Mouse (Mus musculus): ENCODE measurements at regions not wholly inside any gene's neighbourhood (a gene's known extent, or its start where the extent isn't known, plus 50 kb on each side); places are given as distances from the start of the nearest gene placed in this dataset.

DNA sequence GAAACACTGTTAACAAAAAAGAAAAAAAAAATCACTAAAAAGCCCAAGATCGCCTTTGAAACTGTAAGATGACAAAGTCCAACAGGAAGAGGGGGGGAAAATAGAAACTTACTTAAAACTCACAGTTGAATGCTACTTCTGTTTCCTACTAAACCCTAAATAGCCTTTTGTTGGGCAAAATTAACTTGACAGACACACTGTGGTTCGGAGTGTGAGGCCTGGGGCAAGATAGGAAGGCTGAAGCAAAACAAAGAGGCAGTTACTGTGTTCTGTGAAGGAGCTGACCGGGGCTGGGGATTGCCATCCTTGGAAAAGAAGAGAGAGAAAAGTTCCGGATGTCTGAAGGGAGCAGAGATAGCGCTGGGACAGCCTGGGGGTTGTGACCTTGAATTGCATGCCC, 627.7 kb upstream of the Pkn2 start:
- no peak for TF ChIP-seq CTCF (IDR thresholded peaks at IDR 0.05; ENCODE audit: extremely low read depth, insufficient read length, insufficient replicate concordance, low read depth, low read length)
- TF ChIP-seq POLR2A (IDR thresholded peaks at IDR 0.05; ENCODE audit: low read depth, low read length), result no peak

Data from small intestine, adult 2 months (tissue).